Mouse (Mus musculus) gonadal fat pad, adult 2 months (tissue): ENCODE results near the gene Avil. TPM values are rescaled to one million over a fixed set of nuclear protein-coding genes. Genes with fewer than 3 reads are reported as not detected.
"Not testable (repeated sequence)": the region's sequence is repeated elsewhere in the genome, so short reads cannot be mapped to it uniquely, and the experiment has no call there.

ENCODE experiments used
- DNase-seq: peaks from one replicate; pipeline ENCODE4 v3.0.0-alpha.2; 2012; ENCODE audit warnings: low read depth
- polyA plus RNA-seq: library from polyadenylated mRNA; depleted of rRNA; stranded (reverse); fragments of >200 nt; gene quantifications from 2 replicates; pipeline ENCODE4 v1.2.3, GENCODE M21; 2012; rRNA removed

Avil gene
- polyA plus RNA-seq, 1 experiment, result 0.07 TPM

GRCm38 (mm10) chr10:127059174-127059967, 58.9 kb downstream of the Avil start:
- no peak for DNase-seq

- no peak for DNase-seq
Observed at GRCm38 (mm10) chr10:127059968-127060916, 59.7 kb downstream of the Avil start, which contains the start of gene March9. Gene March9 (minus strand): TSS chr10:127060184.

- DNase-seq, result no peak
Observed at GRCm38 (mm10) chr10:127061085-127061484, 60.6 kb downstream of the Avil start.

- no peak for DNase-seq
Observed at GRCm38 (mm10) chr10:127061513-127061912, 61.0 kb downstream of the Avil start.

- DNase-seq, result not testable (repeated sequence)
Observed at GRCm38 (mm10) chr10:127062101-127062500, 61.6 kb downstream of the Avil start.

GRCm38 (mm10) chr10:127062503-127062902, 62.0 kb downstream of the Avil start:
- DNase-seq, result no peak

- DNase-seq, result peak; percentile 70
Observed at GRCm38 (mm10) chr10:127063239-127063872, 62.8 kb downstream of the Avil start, which contains the start of gene Cdk4. Gene Cdk4 (plus strand): TSS chr10:127063534.

GRCm38 (mm10) chr10:127063913-127064870, 63.7 kb downstream of the Avil start:
- no peak for DNase-seq

- DNase-seq, result no peak
Observed at GRCm38 (mm10) chr10:127065981-127066380, 65.5 kb downstream of the Avil start.

GRCm38 (mm10) chr10:127066519-127067018, 66.1 kb downstream of the Avil start:
- DNase-seq, result no peak

- no peak for DNase-seq
Observed at GRCm38 (mm10) chr10:127068360-127069038, 68.0 kb downstream of the Avil start.

GRCm38 (mm10) chr10:127069281-127070189, 69.0 kb downstream of the Avil start:
- DNase-seq, result no peak

Other genes starting within 250 kb of the Avil start
- 8.1 and 8.8 TPM in 2 replicates for gene Atp23, start 99.4 kb upstream of the Avil start, polyA plus RNA-seq
- gene Ctdsp2, start 22.0 kb upstream of the Avil start, polyA plus RNA-seq, result 119 and 121 TPM in 2 replicates
- gene Tsfm, start 30.1 kb downstream of the Avil start, polyA plus RNA-seq, result 27.1 and 32.9 TPM in 2 replicates
- 31.2 and 31.9 TPM in 2 replicates for gene Mettl1, start 40.7 kb downstream of the Avil start, polyA plus RNA-seq
- 0.55 and 0.86 TPM in 2 replicates for gene Eef1akmt3, start 40.8 kb downstream of the Avil start, polyA plus RNA-seq
- 0.22 TPM in 2 replicates for gene Cyp27b1, start 47.5 kb downstream of the Avil start, polyA plus RNA-seq
- 6.1 and 8.9 TPM in 2 replicates for gene March9, start 59.5 kb downstream of the Avil start, polyA plus RNA-seq
- 204 and 205 TPM in 2 replicates for gene Cdk4, start 62.8 kb downstream of the Avil start, polyA plus RNA-seq
- gene Tspan31, start 69.6 kb downstream of the Avil start, polyA plus RNA-seq, result 128 and 146 TPM in 2 replicates
- 5.3 and 5.7 TPM in 2 replicates for gene Agap2, start 74.6 kb downstream of the Avil start, polyA plus RNA-seq
- gene Os9, start 120.4 kb downstream of the Avil start, polyA plus RNA-seq, result 109 and 143 TPM in 2 replicates
- gene B4galnt1, start 164.5 kb downstream of the Avil start, polyA plus RNA-seq, result 60.5 and 112 TPM in 2 replicates
- gene Slc26a10, start 179.9 kb downstream of the Avil start, polyA plus RNA-seq, result 1.0 and 1.2 TPM in 2 replicates
- gene Arhgef25, start 189.4 kb downstream of the Avil start, polyA plus RNA-seq, result 25.7 and 29.6 TPM in 2 replicates
- gene Dtx3, start 195.0 kb downstream of the Avil start, polyA plus RNA-seq, result 91.3 and 116 TPM in 2 replicates
- 76.9 and 93.8 TPM in 2 replicates for gene Pip4k2c, start 210.9 kb downstream of the Avil start, polyA plus RNA-seq